Mouse (Mus musculus): ENCODE results near the gene Sept9.
A peak's percentile ranks its signal among the peaks of the same experiment; 100 is the strongest.

DNA sequence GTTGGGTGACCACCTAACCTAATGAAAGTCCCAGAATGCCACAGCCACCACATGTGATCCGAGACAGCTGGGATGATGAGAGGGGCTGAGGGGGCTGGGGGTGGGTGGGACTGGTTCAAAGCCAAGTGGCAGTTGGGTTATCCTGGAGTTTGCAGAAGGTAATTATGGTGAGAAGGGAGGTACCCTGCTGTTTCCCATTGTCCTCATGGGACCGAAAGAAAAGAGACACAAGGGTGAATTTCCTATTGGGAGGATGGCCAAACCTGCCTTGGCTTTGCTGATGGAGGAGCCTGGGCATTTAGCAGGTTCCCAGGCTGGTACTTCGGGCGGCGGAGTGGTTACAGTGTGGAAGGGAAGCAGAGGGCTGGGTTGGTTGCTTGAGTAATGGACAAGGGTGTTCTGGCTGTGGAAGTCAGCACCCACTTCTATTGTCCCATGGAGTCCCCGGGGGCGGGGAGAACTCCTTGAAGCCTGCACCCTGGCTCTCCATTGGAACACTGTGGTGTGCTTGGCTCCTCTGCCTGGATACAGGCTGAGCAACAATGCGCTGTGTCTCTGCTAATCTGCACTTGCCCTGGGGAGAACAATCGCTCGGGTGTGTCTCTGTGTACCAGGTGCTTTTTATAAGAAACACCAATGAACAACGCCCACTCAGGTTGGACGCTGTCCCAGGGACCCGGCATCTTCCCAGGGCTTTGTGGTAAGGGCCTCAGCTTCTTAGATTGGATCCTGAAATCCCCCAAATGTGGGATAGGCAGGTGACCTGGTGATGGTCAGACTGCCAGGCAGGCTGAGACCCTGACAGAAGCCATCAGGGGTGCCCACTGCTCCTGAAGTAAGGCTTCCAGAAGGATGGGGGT is 64.9 kb downstream of the Sept9 start:
- peak; percentile 35; the same call in 1 of the 2 replicates for TF ChIP-seq POLR2A (IDR thresholded peaks at IDR 0.05; ENCODE audit: borderline replicate concordance, extremely low read depth, low read depth, low read length)
- no peak for TF ChIP-seq CTCF (IDR thresholded peaks at IDR 0.05; ENCODE audit: insufficient read depth, low read length)

Measured in lung, adult 2 months (tissue).